Mouse (Mus musculus): Measurements from ENCODE around the gene Asap2. TPM values are rescaled to one million over a fixed set of nuclear protein-coding genes. Genes with fewer than 3 reads are reported as not detected.

The Asap2 gene
- polyA plus RNA-seq, 1 experiment from 2014 or later: 14.9 TPM

GRCm38 (mm10) chr12:21176399-21176798, 186.1 kb downstream of the Asap2 start:
- Histone ChIP-seq H3K36me3 (replicated peaks; ENCODE audit: control insufficient read depth, insufficient read depth, low read depth, low read length) (no peaks in the 10 kb centered on the region), H3K27ac (replicated peaks; ENCODE audit: low read depth, low read length) (no peak overlapping the region)

GRCm38 (mm10) chr12:21177123-21177698, 187.0 kb downstream of the Asap2 start:
- ATAC-seq (replicated peaks; ENCODE audit: insufficient number of reproducible peaks, low FRiP score, low TSS enrichment, low read depth) (no peak), DNase-seq (ENCODE audit: low spot score) (no peak)
- Histone ChIP-seq H3K9ac (replicated peaks; ENCODE audit: low read length) (no peak overlapping the region), H3K36me3 (replicated peaks; ENCODE audit: control insufficient read depth, insufficient read depth, low read depth, low read length) (no peaks in the 10 kb centered on the region), H3K4me1 (ENCODE audit: control insufficient read depth, insufficient read depth, low read length) (no peaks in the 10 kb centered on the region), H3K4me3 (ENCODE audit: low read depth, low read length) (no peak overlapping the region), H3K27me3 (ENCODE audit: control insufficient read depth, insufficient read depth, low read length) (no peaks in the 10 kb centered on the region), H3K27ac (replicated peaks; ENCODE audit: low read depth, low read length) (no peak overlapping the region), H3K9me3 (replicated peaks; ENCODE audit: control insufficient read depth, low read length) (no peaks in the 10 kb centered on the region), H3K4me2 (ENCODE audit: low read depth, low read length) (no peak overlapping the region)

More at GRCm38 (mm10) chr12:21176399-21176798, 186.1 kb downstream of the Asap2 start:
- Histone ChIP-seq H3K9me3 (replicated peaks; ENCODE audit: control insufficient read depth, low read length) (no peaks in the 10 kb centered on the region), H3K9ac (replicated peaks; ENCODE audit: low read length) (no peak overlapping the region), H3K4me1 (ENCODE audit: control insufficient read depth, insufficient read depth, low read length) (no peaks in the 10 kb centered on the region), H3K27me3 (ENCODE audit: control insufficient read depth, insufficient read depth, low read length) (no peaks in the 10 kb centered on the region), H3K4me3 (ENCODE audit: low read depth, low read length) (no peak overlapping the region), H3K4me2 (ENCODE audit: low read depth, low read length) (no peak overlapping the region)
- WGBS: 94% methylated on average over 5 of the region's 5 CpGs
- ATAC-seq (replicated peaks; ENCODE audit: insufficient number of reproducible peaks, low FRiP score, low TSS enrichment, low read depth) (no peak), DNase-seq (ENCODE audit: low spot score) (no peak)

- WGBS: 87% methylated on average over 6 of the region's 6 CpGs
- DNase-seq (ENCODE audit: low spot score) (no peak), ATAC-seq (replicated peaks; ENCODE audit: insufficient number of reproducible peaks, low FRiP score, low TSS enrichment, low read depth) (no peak)
- Histone ChIP-seq H3K27ac (replicated peaks; ENCODE audit: low read depth, low read length) (no peak overlapping the region), H3K4me1 (ENCODE audit: control insufficient read depth, insufficient read depth, low read length) (no peaks in the 10 kb centered on the region), H3K36me3 (replicated peaks; ENCODE audit: control insufficient read depth, insufficient read depth, low read depth, low read length) (no peaks in the 10 kb centered on the region), H3K4me2 (ENCODE audit: low read depth, low read length) (no peak overlapping the region), H3K27me3 (ENCODE audit: control insufficient read depth, insufficient read depth, low read length) (no peaks in the 10 kb centered on the region), H3K9ac (replicated peaks; ENCODE audit: low read length) (no peak overlapping the region), H3K9me3 (replicated peaks; ENCODE audit: control insufficient read depth, low read length) (no peaks in the 10 kb centered on the region), H3K4me3 (ENCODE audit: low read depth, low read length) (no peak overlapping the region)
These were observed 189.8 kb downstream of the Asap2 start for GRCm38 (mm10) chr12:21180091-21180490.

DNA sequence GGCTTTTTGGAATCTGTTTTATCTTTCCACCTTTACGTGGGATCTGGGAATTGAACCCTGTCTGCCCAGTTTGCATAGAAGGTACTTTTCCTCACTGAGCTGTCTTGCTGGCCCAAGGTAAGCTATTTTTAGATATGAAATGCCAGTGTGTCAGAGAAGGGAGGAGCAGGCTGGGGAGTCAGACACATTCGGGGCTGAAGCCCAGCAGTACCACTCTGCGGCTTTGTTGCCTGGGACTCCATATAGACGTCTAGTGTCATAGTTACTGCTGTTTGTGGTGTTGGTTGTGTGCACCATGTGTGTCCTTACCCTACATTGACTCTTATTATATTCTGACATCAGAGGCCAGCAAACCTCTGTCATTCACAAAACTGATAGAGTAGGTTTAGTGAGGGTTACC, 192.5 kb downstream of the Asap2 start:
- H3K4me3 ChIP-seq (ENCODE audit: low read depth, low read length): no peak overlapping the region
- 88% methylated on average over 4 of the region's 4 CpGs for WGBS
- no peaks in the 10 kb centered on the region for H3K9me3 ChIP-seq (replicated peaks; ENCODE audit: control insufficient read depth, low read length)
- no peaks in the 10 kb centered on the region for H3K4me1 ChIP-seq (ENCODE audit: control insufficient read depth, insufficient read depth, low read length)
- no peak overlapping the region for H3K27ac ChIP-seq (replicated peaks; ENCODE audit: low read depth, low read length)
- H3K4me2 ChIP-seq (ENCODE audit: low read depth, low read length): no peak overlapping the region
- no peaks in the 10 kb centered on the region for H3K36me3 ChIP-seq (replicated peaks; ENCODE audit: control insufficient read depth, insufficient read depth, low read depth, low read length)
- DNase-seq (ENCODE audit: low spot score): no peak
- H3K9ac ChIP-seq (replicated peaks; ENCODE audit: low read length): no peak overlapping the region
- no peaks in the 10 kb centered on the region for H3K27me3 ChIP-seq (ENCODE audit: control insufficient read depth, insufficient read depth, low read length)
- ATAC-seq (replicated peaks; ENCODE audit: insufficient number of reproducible peaks, low FRiP score, low TSS enrichment, low read depth): no peak

DNA sequence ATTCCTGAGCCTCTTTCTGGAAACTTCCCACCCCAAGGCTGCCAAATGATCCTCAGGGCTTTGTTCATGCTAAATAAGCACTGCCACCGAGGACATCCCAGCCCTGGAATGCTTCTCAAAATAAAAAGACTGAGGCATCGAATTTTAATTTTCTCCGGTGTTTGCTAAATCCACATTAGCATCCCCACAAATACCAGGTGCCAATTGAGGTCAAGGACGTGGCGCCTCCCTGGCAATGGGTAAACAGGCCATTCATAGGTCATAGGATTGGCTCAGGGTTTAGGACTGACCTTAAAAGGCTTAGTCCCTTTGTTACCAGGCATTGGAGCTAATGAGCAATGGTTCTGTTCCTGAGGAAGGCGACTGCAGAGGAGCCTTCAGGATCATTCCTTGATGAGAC, 193.1 kb downstream of the Asap2 start:
- Histone ChIP-seq H3K4me1 (ENCODE audit: control insufficient read depth, insufficient read depth, low read length) (no peaks in the 10 kb centered on the region), H3K4me3 (ENCODE audit: low read depth, low read length) (no peak overlapping the region), H3K9ac (replicated peaks; ENCODE audit: low read length) (no peak overlapping the region), H3K36me3 (replicated peaks; ENCODE audit: control insufficient read depth, insufficient read depth, low read depth, low read length) (no peaks in the 10 kb centered on the region), H3K4me2 (ENCODE audit: low read depth, low read length) (no peak overlapping the region), H3K27me3 (ENCODE audit: control insufficient read depth, insufficient read depth, low read length) (no peaks in the 10 kb centered on the region), H3K27ac (replicated peaks; ENCODE audit: low read depth, low read length) (no peak overlapping the region), H3K9me3 (replicated peaks; ENCODE audit: control insufficient read depth, low read length) (no peaks in the 10 kb centered on the region)
- ATAC-seq (replicated peaks; ENCODE audit: insufficient number of reproducible peaks, low FRiP score, low TSS enrichment, low read depth): no peak
- no peak for DNase-seq (ENCODE audit: low spot score)
- 72% methylated on average over 6 of the region's 6 CpGs for WGBS

GRCm38 (mm10) chr12:21186145-21186544, 195.9 kb downstream of the Asap2 start:
- no peak overlapping the region for H3K4me3 ChIP-seq (ENCODE audit: low read depth, low read length)
- H3K9me3 ChIP-seq (replicated peaks; ENCODE audit: control insufficient read depth, low read length): no peaks in the 10 kb centered on the region
- H3K9ac ChIP-seq (replicated peaks; ENCODE audit: low read length): no peak overlapping the region
- no peak overlapping the region for H3K4me2 ChIP-seq (ENCODE audit: low read depth, low read length)
- WGBS: 69% methylated on average over 1 of the region's 1 CpGs
- no peaks in the 10 kb centered on the region for H3K4me1 ChIP-seq (ENCODE audit: control insufficient read depth, insufficient read depth, low read length)
- no peaks in the 10 kb centered on the region for H3K27me3 ChIP-seq (ENCODE audit: control insufficient read depth, insufficient read depth, low read length)
- no peak for DNase-seq (ENCODE audit: low spot score)
- H3K36me3 ChIP-seq (replicated peaks; ENCODE audit: control insufficient read depth, insufficient read depth, low read depth, low read length): no peaks in the 10 kb centered on the region
- H3K27ac ChIP-seq (replicated peaks; ENCODE audit: low read depth, low read length): no peak overlapping the region
- ATAC-seq (replicated peaks; ENCODE audit: insufficient number of reproducible peaks, low FRiP score, low TSS enrichment, low read depth): no peak

- ATAC-seq (replicated peaks; ENCODE audit: insufficient number of reproducible peaks, low FRiP score, low TSS enrichment, low read depth) (no peak), DNase-seq (ENCODE audit: low spot score) (no peak)
- Histone ChIP-seq H3K4me2 (ENCODE audit: low read depth, low read length) (no peak overlapping the region), H3K4me3 (ENCODE audit: low read depth, low read length) (no peak overlapping the region), H3K4me1 (ENCODE audit: control insufficient read depth, insufficient read depth, low read length) (no peaks in the 10 kb centered on the region), H3K27me3 (ENCODE audit: control insufficient read depth, insufficient read depth, low read length) (no peaks in the 10 kb centered on the region), H3K27ac (replicated peaks; ENCODE audit: low read depth, low read length) (no peak overlapping the region), H3K9me3 (replicated peaks; ENCODE audit: control insufficient read depth, low read length) (no peaks in the 10 kb centered on the region), H3K36me3 (replicated peaks; ENCODE audit: control insufficient read depth, insufficient read depth, low read depth, low read length) (no peaks in the 10 kb centered on the region), H3K9ac (replicated peaks; ENCODE audit: low read length) (no peak overlapping the region)
- WGBS: 76% methylated on average over 4 of the region's 4 CpGs
These were observed 198.6 kb downstream of the Asap2 start for GRCm38 (mm10) chr12:21188880-21189279.

GRCm38 (mm10) chr12:21191546-21191945, 201.3 kb downstream of the Asap2 start:
- no peak overlapping the region for H3K9ac ChIP-seq (replicated peaks; ENCODE audit: low read length)
- DNase-seq (ENCODE audit: low spot score): no peak
- no peak for ATAC-seq (replicated peaks; ENCODE audit: insufficient number of reproducible peaks, low FRiP score, low TSS enrichment, low read depth)
- H3K4me3 ChIP-seq (ENCODE audit: low read depth, low read length): no peak overlapping the region
- H3K4me1 ChIP-seq (ENCODE audit: control insufficient read depth, insufficient read depth, low read length): no peaks in the 10 kb centered on the region
- no peaks in the 10 kb centered on the region for H3K9me3 ChIP-seq (replicated peaks; ENCODE audit: control insufficient read depth, low read length)
- H3K27ac ChIP-seq (replicated peaks; ENCODE audit: low read depth, low read length): no peak overlapping the region
- no peaks in the 10 kb centered on the region for H3K27me3 ChIP-seq (ENCODE audit: control insufficient read depth, insufficient read depth, low read length)
- no peaks in the 10 kb centered on the region for H3K36me3 ChIP-seq (replicated peaks; ENCODE audit: control insufficient read depth, insufficient read depth, low read depth, low read length)
- no peak overlapping the region for H3K4me2 ChIP-seq (ENCODE audit: low read depth, low read length)
- WGBS: 86% methylated on average over 2 of the region's 2 CpGs
